Mouse (Mus musculus) ovary, postnatal 36 days (tissue): ENCODE data around the gene Susd1.

Experiments used
- DNase-seq: peaks from one replicate; pipeline ENCODE4 v3.0.0; 2022; ENCODE audit warnings: low spot score, mixed read lengths

Gene Susd1

DNA sequence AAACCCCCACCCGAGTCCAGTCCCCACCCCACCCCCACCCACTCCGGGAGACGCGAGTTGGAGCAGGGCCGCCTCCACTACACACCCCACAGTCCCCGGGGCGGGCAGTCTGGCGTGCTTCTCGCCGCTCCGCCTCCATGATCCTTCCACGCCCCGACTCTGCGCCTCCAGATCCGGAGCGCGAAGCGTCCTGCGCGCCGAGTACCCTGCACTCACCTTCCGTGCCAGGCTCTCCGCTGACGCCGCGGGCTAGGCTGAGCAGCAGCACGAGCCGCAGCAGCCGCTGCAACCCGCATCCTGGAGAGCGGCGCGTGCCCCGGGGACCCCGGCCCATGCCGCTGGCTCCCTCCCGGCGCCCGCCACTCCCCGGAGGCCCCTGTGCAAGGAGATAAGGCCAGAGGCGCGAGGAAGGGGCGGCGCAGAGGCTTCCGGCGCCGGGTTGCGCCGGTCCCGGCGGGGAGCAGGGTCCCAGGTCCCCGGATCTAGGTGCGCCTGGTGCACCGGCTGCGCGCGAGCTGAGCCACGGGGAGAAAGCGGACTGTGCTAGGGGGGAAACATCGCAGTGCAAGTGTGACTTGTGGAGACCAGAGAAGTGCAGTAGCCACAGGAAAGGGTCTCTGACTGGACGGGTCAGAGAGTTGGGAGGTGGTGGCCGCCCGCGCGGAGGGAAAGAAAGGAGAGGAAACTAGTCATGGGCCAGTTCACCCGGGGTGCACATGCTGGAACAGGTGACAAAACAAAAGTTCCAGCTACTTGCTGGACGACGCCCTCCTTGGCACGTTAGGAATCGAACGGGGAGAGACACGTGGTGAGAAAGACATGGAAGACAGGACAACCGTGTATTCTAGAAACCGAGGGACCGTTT, at the start of gene Susd1:
TSS of gene Susd1 (minus strand) at position 644 of the 865 bp plus-strand sequence.
- DNase-seq, result peak; percentile 75

DNA sequence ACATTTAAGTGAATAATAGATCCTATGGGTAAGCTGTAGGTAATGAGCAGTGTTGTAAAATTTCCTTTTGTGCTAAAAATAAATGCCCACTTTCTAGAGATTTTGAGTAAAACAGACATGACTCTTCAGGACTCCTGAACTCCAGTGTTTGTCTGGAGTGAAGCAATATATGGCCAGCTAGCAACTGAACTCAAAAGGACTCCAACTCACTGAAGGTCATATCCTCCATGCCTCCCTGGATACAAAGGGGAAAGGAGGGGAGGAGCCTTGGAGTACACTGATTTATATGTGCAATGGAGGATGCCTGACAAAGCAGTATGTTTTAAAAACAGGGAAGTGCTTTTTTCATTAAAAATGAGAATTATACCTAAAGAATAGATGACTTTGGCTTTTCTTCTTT, 32.9 kb upstream of the Susd1 start:
- no peak for DNase-seq

DNA sequence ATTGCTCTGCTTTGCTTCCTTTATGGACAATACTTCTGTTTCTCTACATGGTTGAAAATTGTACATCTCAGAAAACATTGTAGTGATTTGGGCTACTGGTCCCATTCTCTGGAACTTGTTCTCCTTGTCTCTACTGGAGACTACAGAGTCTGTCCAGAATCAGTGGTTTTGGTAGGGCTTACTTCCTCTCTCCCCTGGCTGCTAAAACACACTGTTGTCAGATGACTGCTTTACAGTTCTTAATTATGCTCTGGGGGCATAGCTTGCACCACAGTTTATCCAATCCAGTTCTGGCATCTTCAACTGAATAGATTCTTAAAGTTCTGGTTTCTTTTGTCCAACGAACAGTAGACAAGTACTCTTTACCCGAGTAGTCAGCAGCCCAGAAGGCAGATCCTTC, 27.0 kb upstream of the Susd1 start:
- no peak for DNase-seq

DNA sequence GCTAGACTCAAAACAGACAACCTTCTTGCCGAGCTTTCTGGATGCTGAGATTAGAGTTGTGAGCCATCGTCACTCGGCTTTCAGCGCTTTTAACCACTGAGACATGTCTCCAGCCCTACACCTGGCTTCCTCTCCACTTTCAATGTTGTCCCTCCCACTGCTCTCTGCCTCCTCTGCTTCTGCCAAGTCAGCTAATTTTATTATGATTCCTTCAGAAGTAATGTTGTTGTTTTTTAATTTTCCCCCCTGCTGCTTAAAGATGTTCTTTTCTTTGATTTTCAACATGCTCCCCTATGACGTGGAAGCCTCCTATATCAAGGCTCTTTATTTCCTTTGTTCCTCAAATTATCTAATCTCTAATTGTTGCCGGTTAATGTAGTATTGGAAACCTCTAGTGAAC, 26.2 kb upstream of the Susd1 start:
- no peak for DNase-seq

DNA sequence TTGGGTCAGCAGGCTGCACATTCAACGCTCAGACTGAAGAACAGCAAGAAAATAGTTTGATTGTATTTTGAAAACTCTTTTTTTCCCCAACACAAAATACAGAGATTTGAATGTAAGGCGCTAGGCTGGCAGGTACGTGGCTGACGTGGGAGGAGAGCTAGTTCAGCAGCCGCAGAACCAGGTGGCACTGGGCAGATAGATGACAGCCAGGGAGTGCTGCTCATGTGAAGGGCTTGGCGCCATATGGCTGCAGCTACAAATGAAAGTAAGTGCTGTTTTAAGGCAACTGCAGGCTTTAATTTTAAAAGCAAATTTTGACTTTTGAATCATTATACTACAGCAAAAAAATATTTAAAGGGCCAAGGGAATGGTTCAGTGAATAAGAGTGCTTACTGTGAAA, 24.1 kb upstream of the Susd1 start:
- DNase-seq, result no peak

DNA sequence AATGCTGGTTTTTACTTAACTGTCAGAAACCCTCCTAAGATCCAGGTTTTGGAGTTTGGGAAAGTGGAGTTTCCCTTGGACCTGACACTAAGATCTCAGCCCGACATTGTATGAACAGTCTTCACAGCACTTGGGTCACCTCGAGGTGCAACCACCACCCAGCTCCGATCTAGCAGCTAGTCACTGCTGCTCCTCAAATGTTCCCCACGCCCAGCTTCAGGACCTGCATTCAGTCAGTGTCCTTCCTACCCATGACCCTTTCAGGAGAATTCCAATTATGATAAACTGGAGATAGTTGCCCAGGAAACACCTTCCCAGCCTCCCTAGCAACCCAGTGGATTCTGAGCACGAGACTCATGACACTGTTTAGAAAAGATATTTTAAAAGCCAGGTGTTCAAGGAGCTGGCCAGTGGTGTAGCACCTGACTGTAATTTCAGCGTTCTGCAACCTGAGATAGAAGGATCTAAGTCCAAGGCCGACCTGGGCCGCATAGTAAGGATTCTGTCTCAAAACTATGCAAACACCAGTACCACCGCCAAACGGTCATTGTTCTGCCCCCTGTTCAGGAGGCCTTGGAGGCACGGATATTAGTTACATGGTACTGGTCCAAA, 22.8 kb upstream of the Susd1 start:
- DNase-seq, result no peak

DNA sequence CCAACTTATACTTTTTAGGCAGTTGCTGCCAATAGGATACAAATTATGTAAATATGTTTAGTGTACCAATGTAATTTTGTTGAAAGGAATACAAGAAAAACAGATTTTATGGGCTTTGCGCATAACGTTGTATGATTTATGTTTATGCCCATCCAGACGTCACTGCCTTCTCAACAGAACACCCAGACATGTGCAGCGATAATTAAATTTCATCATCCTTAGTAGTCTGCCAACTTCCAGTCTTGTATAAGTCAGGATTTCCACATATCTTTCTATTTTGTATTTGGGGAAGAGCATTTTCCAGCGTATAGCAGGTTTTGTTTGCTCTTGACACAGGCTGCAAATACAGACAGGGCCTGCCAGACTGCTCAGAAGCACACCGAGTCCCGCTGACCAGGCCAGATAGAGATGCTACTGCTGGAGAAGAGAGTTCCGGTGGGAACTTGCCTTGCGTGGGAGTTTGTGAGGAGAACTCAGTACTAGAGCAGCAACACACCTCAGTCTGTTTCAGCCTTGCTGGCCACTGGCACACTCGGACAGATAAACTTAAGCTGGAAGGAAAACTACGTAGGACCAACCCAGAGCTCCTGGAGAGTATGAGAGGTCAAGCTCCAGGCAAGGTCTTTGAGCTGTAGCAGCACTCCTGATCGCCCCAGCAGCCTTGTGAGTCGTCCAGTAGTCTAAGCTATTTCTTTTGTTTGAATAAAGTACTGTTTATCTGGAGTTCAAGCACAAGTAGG, 21.0 kb upstream of the Susd1 start:
- peak; percentile 49 for DNase-seq

DNA sequence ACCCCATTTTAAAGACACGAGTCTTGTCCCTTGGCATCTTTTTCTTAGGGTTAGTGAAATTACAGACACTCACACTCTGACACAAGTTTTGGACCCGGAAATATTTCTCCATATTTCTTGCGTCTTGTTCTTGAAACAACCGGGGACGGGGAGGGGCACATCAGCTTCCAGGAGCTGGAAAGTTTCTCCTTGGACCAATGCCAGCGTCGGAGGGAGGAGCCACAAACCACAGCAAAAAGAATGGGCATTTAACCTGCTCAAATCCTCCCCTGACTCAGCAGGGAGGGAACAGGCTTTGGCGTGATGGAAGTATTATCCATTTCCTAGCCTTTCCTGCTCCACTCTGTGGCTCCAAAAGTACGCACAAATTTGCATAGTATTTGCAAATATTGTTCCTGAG, 19.5 kb upstream of the Susd1 start:
- peak; percentile 71 for DNase-seq

DNA sequence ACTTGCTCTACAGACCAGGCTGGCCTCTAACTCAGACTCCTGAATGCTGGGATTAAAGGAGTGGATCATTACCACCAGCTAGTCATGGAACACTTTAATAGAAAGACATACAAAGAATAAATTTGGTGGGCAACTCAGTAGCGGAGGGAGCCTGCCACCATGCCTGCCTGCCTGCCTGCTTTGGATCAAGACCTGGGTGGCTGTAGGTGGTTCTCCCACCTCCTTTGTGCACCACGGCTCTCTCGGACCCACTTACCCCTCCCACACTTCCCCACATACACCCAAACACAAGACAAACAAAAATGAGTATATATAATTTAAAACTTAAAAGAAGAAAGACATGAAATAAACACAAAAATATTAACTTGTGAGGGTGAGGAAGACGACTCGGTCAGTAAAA, 18.7 kb upstream of the Susd1 start:
- DNase-seq, result no peak

DNA sequence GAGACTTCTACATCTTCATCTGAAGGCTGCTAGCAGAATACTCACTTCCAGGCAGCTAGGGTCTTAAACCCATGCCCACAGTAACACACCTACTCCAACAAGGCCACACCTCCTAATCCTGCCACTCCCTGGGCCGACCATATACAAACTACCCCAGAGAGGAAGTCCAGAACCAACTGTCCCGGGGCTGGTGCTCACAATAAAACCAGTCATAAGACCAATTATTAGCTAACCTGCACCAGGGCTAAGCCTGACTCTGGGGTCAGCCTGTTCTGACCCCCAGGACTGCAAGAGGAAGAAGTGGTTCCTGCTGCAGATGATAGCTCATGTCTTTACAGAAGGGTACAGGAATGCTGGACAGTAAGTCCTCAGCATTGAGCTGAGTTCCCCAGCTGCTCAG, 17.0 kb upstream of the Susd1 start:
- no peak for DNase-seq

DNA sequence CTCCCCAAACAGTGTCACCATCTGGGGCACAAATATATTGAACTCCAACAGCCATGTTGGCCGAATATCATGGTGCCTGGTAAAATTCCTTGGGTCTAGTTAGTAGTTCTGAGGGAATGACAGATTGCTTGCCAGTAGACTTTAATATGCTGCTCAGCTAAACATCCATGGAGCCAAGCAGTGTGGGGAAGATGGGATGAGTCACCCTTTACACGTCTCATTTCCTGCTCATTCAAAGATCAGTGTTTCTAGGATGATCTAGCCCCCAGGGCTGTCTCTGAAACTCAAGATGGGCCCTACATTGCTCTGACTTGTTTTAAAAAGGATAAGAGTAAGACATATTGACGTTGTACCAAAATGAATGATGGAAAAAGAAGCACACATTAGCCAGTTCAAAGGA, 15.6 kb upstream of the Susd1 start:
- no peak for DNase-seq

DNA sequence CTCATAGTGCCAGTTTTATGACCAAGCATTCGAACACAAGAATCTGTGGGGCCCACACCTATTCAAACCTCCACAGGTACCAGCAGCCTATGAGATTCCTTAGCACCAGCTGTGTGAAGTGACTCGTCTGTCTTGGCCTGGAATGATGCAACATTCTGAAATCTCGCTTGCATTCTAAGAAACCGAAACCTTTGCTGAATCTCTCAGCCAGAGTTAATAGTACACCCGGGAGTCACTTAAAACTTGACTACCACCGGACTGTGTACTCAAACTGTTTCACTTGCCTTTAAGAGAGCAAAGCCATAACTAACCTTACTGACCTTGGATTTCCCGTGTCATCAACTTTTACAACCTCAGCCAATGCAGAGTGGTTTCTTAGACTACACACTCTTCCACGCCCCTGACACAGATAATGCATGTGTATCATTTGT, 14.1 kb upstream of the Susd1 start:
- no peak for DNase-seq

DNA sequence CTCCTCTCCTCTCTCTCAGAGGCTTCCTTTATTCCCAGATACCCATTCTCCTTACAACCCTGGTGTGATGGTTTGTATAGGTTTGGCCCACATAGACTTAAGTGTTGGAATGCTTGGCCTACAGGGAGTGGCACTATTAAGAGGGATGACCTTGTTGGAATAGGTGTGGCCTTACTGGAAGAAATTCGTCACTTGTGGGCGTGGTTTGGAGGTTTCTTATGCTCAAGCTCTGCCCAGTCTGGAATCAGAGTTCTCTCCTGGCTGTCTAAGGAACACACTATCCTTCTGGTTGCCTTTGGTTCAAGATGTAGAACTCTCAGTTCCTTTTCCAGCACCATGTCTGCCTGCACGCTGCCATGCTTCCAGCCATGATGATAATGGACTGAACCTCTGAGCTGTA, 12.5 kb upstream of the Susd1 start:
- no peak for DNase-seq

DNA sequence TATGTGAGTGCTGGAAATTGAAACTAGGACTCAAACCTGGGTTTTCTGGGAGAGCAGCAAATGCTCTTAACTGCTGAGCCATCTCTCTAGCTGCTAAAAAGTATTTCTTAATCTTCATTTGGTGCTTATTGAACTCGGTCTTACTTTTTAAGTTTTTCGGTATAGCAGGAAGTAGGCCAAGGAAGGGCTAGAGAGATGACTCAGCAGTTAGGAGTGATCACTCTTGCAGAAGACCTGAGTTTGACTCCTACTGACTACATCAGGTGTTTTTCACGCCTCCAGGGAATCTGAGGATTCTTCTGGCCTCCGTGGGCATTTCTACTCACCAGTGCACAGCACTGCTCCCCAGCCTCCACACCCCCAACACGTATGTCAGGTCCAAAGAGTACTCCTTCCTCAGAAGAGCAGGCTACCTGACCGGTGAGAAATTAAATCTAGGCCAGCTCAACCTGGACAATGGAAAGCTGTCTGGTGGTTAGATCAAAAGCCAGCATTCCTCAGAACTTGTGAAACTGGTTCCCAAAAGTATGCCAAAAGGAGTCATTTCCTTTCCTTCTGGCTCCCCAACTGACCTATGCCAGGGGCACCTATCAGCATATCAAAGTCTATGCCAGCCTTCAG, 11.9 kb upstream of the Susd1 start:
- DNase-seq, result no peak

DNA sequence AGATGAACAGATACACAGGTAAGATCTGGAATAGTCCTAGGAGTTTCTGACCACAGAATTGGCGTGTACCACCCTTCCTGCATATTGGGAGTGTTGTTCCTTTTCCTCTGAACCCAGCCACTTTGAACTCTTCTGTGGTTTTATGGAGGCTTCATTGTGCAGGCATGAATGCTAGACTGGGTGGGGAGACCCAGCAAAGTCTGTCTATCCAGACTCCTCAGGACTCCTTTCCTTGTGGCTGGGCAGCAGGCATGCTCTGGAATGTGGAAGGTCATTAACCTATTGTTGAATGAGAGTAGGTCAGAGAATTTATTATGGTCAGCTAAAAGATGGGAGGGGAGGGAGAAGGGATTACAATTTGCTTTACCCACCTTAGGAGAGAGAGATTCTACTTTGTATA, 8.9 kb upstream of the Susd1 start:
- no peak for DNase-seq

DNA sequence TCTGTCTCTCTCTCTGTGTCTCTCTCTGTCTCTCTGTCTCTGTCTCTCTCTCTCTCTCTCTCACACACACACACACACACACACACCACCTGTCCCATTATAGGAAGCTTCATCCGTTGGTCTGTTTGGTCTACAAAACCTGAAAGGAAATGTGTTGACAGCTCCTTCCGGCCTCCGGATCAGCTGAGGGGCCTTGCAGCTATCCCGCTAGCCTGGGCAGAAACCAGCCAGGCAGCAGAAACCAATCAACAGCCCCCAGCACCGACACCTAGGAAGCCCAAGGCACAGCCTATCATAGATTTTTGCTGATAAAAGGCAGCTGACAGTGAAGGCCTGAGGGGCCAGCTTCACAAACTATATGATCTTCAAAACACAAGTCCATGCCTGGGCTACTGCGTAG, 7.1 kb upstream of the Susd1 start:
- no peak for DNase-seq

DNA sequence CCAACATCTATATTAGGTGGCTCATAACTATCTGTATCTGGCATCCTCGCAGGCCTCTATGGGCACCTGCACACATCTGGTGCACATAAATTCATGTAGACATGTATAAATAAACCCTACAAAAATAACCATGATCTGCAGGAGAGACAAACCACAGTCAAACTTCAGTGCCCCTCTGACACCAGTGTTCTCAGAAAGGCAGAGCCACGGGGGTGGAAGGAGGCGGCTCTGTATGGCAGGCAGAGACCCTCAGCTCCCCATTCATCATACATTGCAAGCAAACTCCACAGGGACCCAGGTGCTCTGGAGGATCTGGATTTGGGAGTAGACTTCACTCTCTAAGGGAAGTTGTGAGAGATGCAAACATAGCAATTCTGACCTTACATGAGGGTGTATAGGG, 6.6 kb upstream of the Susd1 start:
- no peak for DNase-seq

DNA sequence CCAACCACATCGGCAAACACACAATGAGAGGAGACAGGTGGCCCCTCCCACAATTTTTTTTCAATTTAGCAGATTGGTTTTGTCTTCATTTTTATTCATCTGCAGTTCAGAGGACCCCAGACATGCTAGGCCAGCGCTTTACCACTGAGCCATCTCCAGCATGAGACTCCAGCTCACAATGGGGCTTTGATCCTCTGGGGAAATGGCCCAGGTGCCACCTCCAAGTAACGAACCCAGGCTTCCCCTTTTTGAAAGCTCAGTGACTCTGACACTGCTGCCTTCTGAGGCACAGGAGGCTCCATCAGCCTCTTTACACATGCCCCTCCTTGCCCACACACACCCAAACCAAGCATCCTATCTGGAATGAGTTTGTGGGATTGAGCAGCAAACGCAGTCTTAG, 5.7 kb upstream of the Susd1 start:
- no peak for DNase-seq

DNA sequence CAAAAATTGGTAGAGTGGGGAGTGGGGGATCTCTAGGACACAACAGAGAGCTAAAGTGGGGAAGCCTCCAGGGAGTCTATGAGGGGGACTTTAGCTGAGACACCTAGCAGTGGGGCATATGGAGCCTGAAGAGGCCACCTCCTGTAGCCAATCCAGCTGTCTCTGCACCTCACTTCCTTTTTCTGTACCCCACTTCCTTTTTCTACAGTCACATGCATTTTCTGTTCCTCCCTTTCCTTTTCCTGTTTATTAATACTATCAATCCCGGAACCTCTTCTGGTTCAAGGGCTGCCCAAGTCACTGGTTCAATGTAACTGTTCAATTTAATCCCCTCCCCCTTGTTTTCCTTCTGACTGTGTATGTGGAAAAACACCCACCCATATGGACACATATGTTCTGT, 2.8 kb upstream of the Susd1 start:
- no peak for DNase-seq

DNA sequence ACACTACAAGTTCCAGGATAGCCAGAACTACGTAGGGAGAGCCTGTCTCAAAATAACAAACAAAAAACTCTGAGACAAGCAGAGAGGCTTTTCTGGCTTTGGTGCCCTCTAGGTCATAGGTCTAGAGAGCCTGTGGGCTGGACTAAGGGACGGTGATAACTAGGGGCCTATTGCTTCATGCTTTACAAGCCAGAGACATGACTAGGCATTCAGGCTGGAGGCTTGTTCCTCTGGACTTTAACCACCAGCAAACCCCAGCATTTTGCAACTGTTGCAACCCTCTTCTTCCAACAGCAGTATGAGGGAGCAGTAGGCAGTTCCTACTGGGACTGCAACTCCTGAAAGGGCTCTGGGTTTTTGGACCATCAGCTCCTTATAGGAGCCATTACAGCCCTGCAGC, 1.5 kb upstream of the Susd1 start:
- DNase-seq, result no peak

DNA sequence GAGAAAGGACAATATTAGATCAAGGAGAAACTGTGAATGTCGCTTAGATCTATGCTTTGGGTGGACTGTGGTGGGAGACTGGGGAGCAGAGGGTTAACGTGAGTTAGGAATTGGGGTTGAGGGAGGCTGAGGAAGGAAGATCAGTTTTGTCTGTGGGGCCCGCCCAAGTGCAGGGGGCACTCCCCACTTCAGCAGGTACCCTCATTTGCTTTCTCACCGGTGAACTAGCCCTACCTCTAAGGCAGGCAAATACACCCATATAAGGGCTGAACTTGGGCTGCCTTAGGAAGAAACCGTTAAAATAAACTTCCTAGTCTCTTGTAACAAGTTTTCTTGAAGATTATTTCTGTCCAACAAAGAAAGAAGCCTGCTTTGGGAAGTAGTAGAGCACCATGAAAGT, 608 bp upstream of the Susd1 start:
- DNase-seq, result no peak

DNA sequence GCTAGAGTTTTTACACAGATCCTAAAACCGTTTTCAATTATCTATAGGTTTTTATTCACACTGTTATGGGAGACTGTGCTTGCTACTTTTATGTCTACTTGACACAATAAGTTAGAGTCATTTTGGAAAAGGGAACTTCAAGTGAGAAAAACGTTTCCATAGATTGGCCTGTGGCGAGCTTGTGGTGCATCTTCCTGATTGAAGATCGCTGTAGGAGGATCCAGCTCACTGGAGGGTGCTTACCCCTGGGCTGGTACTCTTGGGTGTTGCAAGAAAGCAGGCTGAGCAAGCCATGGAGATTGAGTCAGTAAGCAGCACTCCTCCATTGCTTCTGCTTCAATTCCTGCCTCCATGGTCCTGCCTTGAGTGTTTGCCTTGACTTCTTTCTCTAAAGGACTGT, 2.5 kb downstream of the Susd1 start:
- no peak for DNase-seq

DNA sequence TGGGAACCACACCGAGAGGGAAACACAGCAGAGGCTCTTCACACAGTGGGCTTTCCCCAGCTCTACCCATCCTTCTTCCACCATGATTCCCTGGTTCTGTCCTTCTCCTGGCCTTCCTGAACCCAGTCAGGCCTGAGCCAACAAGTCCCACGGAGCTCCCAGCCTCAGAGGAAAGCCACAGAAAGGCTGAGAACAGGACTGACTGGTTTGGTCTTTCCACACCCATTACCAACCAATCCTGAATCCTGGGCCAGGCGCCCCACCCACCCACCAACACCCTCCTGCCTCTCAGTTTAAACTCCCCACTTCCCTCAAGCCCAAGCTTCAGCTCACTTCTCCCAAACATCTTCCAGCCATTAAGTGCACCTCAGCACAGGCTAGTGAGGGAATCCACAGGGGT, 4.4 kb downstream of the Susd1 start:
- DNase-seq, result no peak
